Mouse (Mus musculus) liver, embryonic 14.5 days (tissue): ENCODE measurements around the gene Shank2. TPM values are rescaled to one million over a fixed set of nuclear protein-coding genes. Genes with fewer than 3 reads are reported as not detected.

Experiments used
- ATAC-seq: fragments of 200-750 bp; cut with Nextera tagmentation; 2 replicates; pipeline ENCODE4 v1.8.0; 2017; ENCODE audit warnings: moderate number of reproducible peaks, mild to moderate bottlenecking, moderate library complexity; ENCODE audit not compliant: insufficient read depth
- DNase-seq, 3 experiments: peaks; one replicate each; pipeline ENCODE4 v3.0.0-alpha.2; 2012 to 2013; ENCODE audit warnings: low read depth in 3 of 3, low spot score in 3 of 3
- H3K27ac ChIP-seq: fragments of 300-500 bp; sonication (generic); 2 replicates; pipeline ENCODE4 v1.5.1; 2014; ENCODE audit warnings: moderate library complexity, mild to moderate bottlenecking, control low read depth, inconsistent platforms
- H3K27me3 ChIP-seq: fragments of 300-500 bp; sonication (generic); 2 replicates; pipeline ENCODE4 v1.6.1; 2014; ENCODE audit warnings: mild to moderate bottlenecking, low read length, moderate library complexity; ENCODE audit not compliant: control insufficient read depth, insufficient read depth
- H3K36me3 ChIP-seq: fragments of 300-500 bp; sonication (generic); replicated peaks from 2 replicates; pipeline ENCODE4 v1.6.1; 2014; ENCODE audit warnings: low read depth; ENCODE audit not compliant: control insufficient read depth, insufficient read depth
- H3K4me1 ChIP-seq, 2 experiments: fragments of 200-500 bp in 1 of 2; fragments of 300-500 bp in 1 of 2; sonication (generic) in 1 of 2; replicated peaks; 2 replicates each; pipeline ENCODE4 v1.6.1; 2012 to 2014; ENCODE audit warnings: antibody characterized with exemption in 1 of 2, inconsistent platforms in 1 of 2, low read length in 1 of 2; ENCODE audit not compliant: control insufficient read depth in 2 of 2, insufficient read depth in 2 of 2
- H3K4me2 ChIP-seq: fragments of 300-500 bp; sonication (generic); 2 replicates; pipeline ENCODE4 v1.6.1; 2014; ENCODE audit warnings: low read depth, mild to moderate bottlenecking, control low read depth, moderate library complexity
- H3K4me3 ChIP-seq, 2 experiments: fragments of 200-500 bp in 1 of 2; fragments of 300-500 bp in 1 of 2; sonication (generic) in 1 of 2; 2 replicates each; pipeline ENCODE4 v1.5.1; 2012 to 2014; ENCODE audit warnings: low read depth in 2 of 2, low read length in 2 of 2, mild to moderate bottlenecking in 2 of 2, control low read depth in 1 of 2, inconsistent platforms in 1 of 2, moderate library complexity in 1 of 2; ENCODE audit not compliant: insufficient read depth in 1 of 2
- H3K9ac ChIP-seq: fragments of 300-500 bp; sonication (generic); replicated peaks from 2 replicates; pipeline ENCODE4 v1.6.1; 2014; ENCODE audit warnings: mild to moderate bottlenecking, control low read depth, moderate library complexity
- H3K9me3 ChIP-seq: fragments of 300-500 bp; sonication (generic); 2 replicates; pipeline ENCODE4 v1.6.1; 2016; ENCODE audit warnings: low read length, mixed read lengths; ENCODE audit not compliant: control insufficient read depth
- CTCF ChIP-seq: IDR thresholded peaks from 2 replicates; pipeline ENCODE4 v1.5.1; 2016; ENCODE audit warnings: antibody characterized with exemption, low read depth, control low read depth
- EP300 ChIP-seq: IDR thresholded peaks from 2 replicates; pipeline ENCODE4 v1.6.1; 2016; ENCODE audit warnings: antibody characterized with exemption, low read depth
- WGBS: fragments of 180-500 bp; shearing (Covaris S2); extraction: QIAGEN DNeasy Blood & Tissue Kit; methylation state at CpG from one replicate; pipeline ENCODE4 v1.1.7; 2014; ENCODE audit not compliant: insufficient replicate concordance; 5-methylcytosine and 5-hydroxymethylcytosine counted together
- polyA plus RNA-seq, 2 experiments: library from polyadenylated mRNA; depleted of rRNA in 1 of 2; stranded (reverse) in 1 of 2; unstranded in 1 of 2; fragments of >200 nt; fragmentation: Nextera tagmentation in 1 of 2; extraction: Ambion mirVana in 1 of 2; gene quantifications; 2 replicates each; pipeline versions ENCODE4 v1.2.1 to v1.2.3; 2012 to 2014

Gene Shank2
- polyA plus RNA-seq, 2 experiments, result 0.17 to 0.35 TPM

GRCm38 (mm10) chr7:144278703-144279102 lies 277.0 kb downstream of the Shank2 start:
- ATAC-seq, result no peak

GRCm38 (mm10) chr7:144283701-144284100 lies 282.0 kb downstream of the Shank2 start:
- WGBS, result 11% methylated on average over 6 of the region's 6 CpGs
- no peak overlapping the region for H3K27ac ChIP-seq
- no peak overlapping the region for H3K4me2 ChIP-seq
- H3K9me3 ChIP-seq, result no peaks in the 10 kb centered on the region
- H3K4me3 ChIP-seq, result no peak overlapping the region
- H3K36me3 ChIP-seq, result no peaks in the 10 kb centered on the region
- DNase-seq (no peak), ATAC-seq (no peak)
- H3K27me3 ChIP-seq, result peaks cover 8% of the 10 kb centered on the region
- TF ChIP-seq CTCF (no peak), EP300 (no peak)
- H3K4me1 ChIP-seq, result no peaks in the 10 kb centered on the region
- H3K9ac ChIP-seq, result no peak overlapping the region

More at GRCm38 (mm10) chr7:144278703-144279102, 277.0 kb downstream of the Shank2 start:
- DNase-seq, result no peak
- Histone ChIP-seq H3K9me3 (no peaks in the 10 kb centered on the region), H3K4me2 (no peak overlapping the region), H3K4me1 (no peaks in the 10 kb centered on the region), H3K9ac (no peak overlapping the region), H3K36me3 (no peaks in the 10 kb centered on the region), H3K27me3 (peaks cover 2% of the 10 kb centered on the region), H3K27ac (no peak overlapping the region), H3K4me3 (no peak overlapping the region)
- TF ChIP-seq CTCF, result no peak
- 60% methylated on average over 4 of the region's 4 CpGs for WGBS

GRCm38 (mm10) chr7:144284241-144285065 lies 282.7 kb downstream of the Shank2 start:
- H3K9ac ChIP-seq, result no peak overlapping the region
- ATAC-seq (no peak), DNase-seq (no peak)
- no peak overlapping the region for H3K27ac ChIP-seq
- no peak overlapping the region for H3K4me3 ChIP-seq
- no peaks in the 10 kb centered on the region for H3K36me3 ChIP-seq
- no peaks in the 10 kb centered on the region for H3K4me1 ChIP-seq
- no peaks in the 10 kb centered on the region for H3K9me3 ChIP-seq
- peaks cover 8% of the 10 kb centered on the region for H3K27me3 ChIP-seq
- TF ChIP-seq CTCF (no peak), EP300 (no peak)
- H3K4me2 ChIP-seq, result no peak overlapping the region
- 2% methylated on average over 44 of the region's 45 CpGs for WGBS

GRCm38 (mm10) chr7:144285066-144285633 lies 283.4 kb downstream of the Shank2 start:
- Histone ChIP-seq H3K4me3 (no peak overlapping the region), H3K4me1 (no peaks in the 10 kb centered on the region), H3K9me3 (no peaks in the 10 kb centered on the region), H3K27me3 (peaks cover 8% of the 10 kb centered on the region), H3K27ac (no peak overlapping the region), H3K4me2 (no peak overlapping the region), H3K9ac (no peak overlapping the region), H3K36me3 (no peaks in the 10 kb centered on the region)
- no peak for TF ChIP-seq CTCF
- no peak for TF ChIP-seq EP300
- ATAC-seq (no peak), DNase-seq (no peak)
- WGBS, result 33% methylated on average over 5 of the region's 5 CpGs

GRCm38 (mm10) chr7:144285912-144286311 lies 284.2 kb downstream of the Shank2 start:
- DNase-seq, result no peak
- H3K36me3 ChIP-seq, result no peaks in the 10 kb centered on the region
- no peak overlapping the region for H3K4me2 ChIP-seq
- no peak overlapping the region for H3K4me3 ChIP-seq
- no peak overlapping the region for H3K9ac ChIP-seq
- H3K4me1 ChIP-seq, result no peaks in the 10 kb centered on the region
- H3K9me3 ChIP-seq, result no peaks in the 10 kb centered on the region
- WGBS, result 60% methylated on average over 4 of the region's 4 CpGs
- no peak for ATAC-seq
- peaks cover 8% of the 10 kb centered on the region for H3K27me3 ChIP-seq
- TF ChIP-seq CTCF (no peak), EP300 (no peak)
- no peak overlapping the region for H3K27ac ChIP-seq
